Mouse (Mus musculus) hindbrain, embryonic 12.5 days (tissue): ENCODE data around the gene Phf2. TPM values are rescaled to one million over a fixed set of nuclear protein-coding genes. Genes with fewer than 3 reads are reported as not detected.

Experiments
- ATAC-seq: fragments of 200-750 bp; cut with Nextera tagmentation; 2 replicates; pipeline ENCODE4 v1.8.0; 2017; ENCODE audit warnings: moderate TSS enrichment; ENCODE audit not compliant: low FRiP score
- H3K27ac ChIP-seq: fragments of 300-500 bp; sonication (generic); 2 replicates; pipeline ENCODE4 v1.5.1; 2016; ENCODE audit warnings: mild to moderate bottlenecking
- H3K27me3 ChIP-seq: fragments of 300-500 bp; sonication (generic); 2 replicates; pipeline ENCODE4 v1.6.1; 2016; ENCODE audit warnings: mild to moderate bottlenecking
- H3K36me3 ChIP-seq: fragments of 300-500 bp; sonication (generic); 2 replicates; pipeline ENCODE4 v1.6.1; 2016; ENCODE audit warnings: mild to moderate bottlenecking
- H3K4me1 ChIP-seq: fragments of 300-500 bp; sonication (generic); 2 replicates; pipeline ENCODE4 v1.6.1; 2016
- H3K4me2 ChIP-seq: fragments of 300-500 bp; sonication (generic); replicated peaks from 2 replicates; pipeline ENCODE4 v1.6.1; 2016; ENCODE audit warnings: mild to moderate bottlenecking
- H3K4me3 ChIP-seq: fragments of 300-500 bp; sonication (generic); 2 replicates; pipeline ENCODE4 v1.5.1; 2016; ENCODE audit warnings: mild to moderate bottlenecking
- H3K9ac ChIP-seq: fragments of 300-500 bp; sonication (generic); 2 replicates; pipeline ENCODE4 v1.6.1; 2016; ENCODE audit warnings: mild to moderate bottlenecking, moderate library complexity
- H3K9me3 ChIP-seq: fragments of 300-500 bp; sonication (generic); replicated peaks from 2 replicates; pipeline ENCODE4 v1.6.1; 2016; ENCODE audit warnings: mild to moderate bottlenecking
- WGBS: fragments of 180-500 bp; shearing (Covaris S2); methylation state at CpG from one replicate; pipeline ENCODE4 v1.1.7; 2016; 5-methylcytosine and 5-hydroxymethylcytosine counted together
- polyA plus RNA-seq: library from polyadenylated mRNA; unstranded; fragments of >200 nt; fragmentation: Nextera tagmentation; extraction: Ambion mirVana; gene quantifications from 2 replicates; pipeline ENCODE4 v1.2.1, GENCODE M21; 2016

Phf2 gene
- polyA plus RNA-seq, 1 experiment from 2014 or later: 10.7 TPM

GRCm38 (mm10) chr13:48871887-48872606 lies 1.1 kb upstream of the Phf2 start:
- 63% methylated on average over 7 of the region's 7 CpGs for WGBS
- H3K27me3 ChIP-seq: no peaks in the 10 kb centered on the region

GRCm38 (mm10) chr13:48869950-48870770 lies 759 bp downstream of the Phf2 start:
- Histone ChIP-seq H3K9ac (peak overlapping the region; percentile 97), H3K4me1 (peaks cover 38% of the 10 kb centered on the region), H3K4me2 (peak overlapping the region; percentile 88), H3K4me3 (peak overlapping the region; percentile 94), H3K9me3 (no peaks in the 10 kb centered on the region), H3K36me3 (no peaks in the 10 kb centered on the region), H3K27me3 (no peaks in the 10 kb centered on the region), H3K27ac (peak overlapping the region; percentile 83)
- under 1% methylated on average over 59 of the region's 102 CpGs for WGBS
- peak; percentile 53 for ATAC-seq

More at GRCm38 (mm10) chr13:48871887-48872606, 1.1 kb upstream of the Phf2 start:
- ATAC-seq: peak; percentile 8; the same call in 1 of the 2 replicates
- Histone ChIP-seq H3K9me3 (no peaks in the 10 kb centered on the region), H3K4me3 (peak overlapping the region; percentile 94), H3K4me1 (peaks cover 35% of the 10 kb centered on the region), H3K27ac (no peak overlapping the region), H3K4me2 (peak overlapping the region; percentile 79), H3K36me3 (0 out of 2 replicates have a peak, but pooled peaks cover 6% of the 10 kb centered on the region), H3K9ac (peak overlapping the region; percentile 99)

GRCm38 (mm10) chr13:48869600-48869949 lies 1.3 kb downstream of the Phf2 start:
- WGBS: 7% methylated on average over 5 of the region's 5 CpGs
- peak; percentile 24; the same call in 1 of the 2 replicates for ATAC-seq
- no peaks in the 10 kb centered on the region for H3K36me3 ChIP-seq
- peak overlapping the region; percentile 88 for H3K4me2 ChIP-seq
- peak overlapping the region; percentile 83 for H3K27ac ChIP-seq
- peaks cover 38% of the 10 kb centered on the region for H3K4me1 ChIP-seq
- H3K4me3 ChIP-seq: peak overlapping the region; percentile 94
- H3K9me3 ChIP-seq: no peaks in the 10 kb centered on the region
- H3K9ac ChIP-seq: peak overlapping the region; percentile 97
- H3K27me3 ChIP-seq: no peaks in the 10 kb centered on the region

- peak overlapping the region; percentile 94 for H3K4me3 ChIP-seq
- H3K27me3 ChIP-seq: no peaks in the 10 kb centered on the region
- no peak for ATAC-seq
- H3K9ac ChIP-seq: peak overlapping the region; percentile 97
- H3K4me2 ChIP-seq: peak overlapping the region; percentile 88
- H3K4me1 ChIP-seq: peaks cover 43% of the 10 kb centered on the region
- no peak overlapping the region for H3K27ac ChIP-seq
- WGBS: 18% methylated on average over 5 of the region's 5 CpGs
- no peaks in the 10 kb centered on the region for H3K36me3 ChIP-seq
- no peaks in the 10 kb centered on the region for H3K9me3 ChIP-seq
These were observed 1.8 kb downstream of the Phf2 start for GRCm38 (mm10) chr13:48869088-48869487.

GRCm38 (mm10) chr13:48864673-48865356 lies 6.1 kb downstream of the Phf2 start:
- Histone ChIP-seq H3K36me3 (0 out of 2 replicates have a peak, but pooled peaks cover 3% of the 10 kb centered on the region), H3K27ac (no peak overlapping the region), H3K4me3 (no peak overlapping the region), H3K4me2 (no peak overlapping the region), H3K9me3 (no peaks in the 10 kb centered on the region; the same call in 1 of the 2 replicates), H3K9ac (no peak overlapping the region), H3K27me3 (no peaks in the 10 kb centered on the region), H3K4me1 (peaks cover 36% of the 10 kb centered on the region)
- WGBS: 80% methylated on average over 12 of the region's 12 CpGs
- ATAC-seq: no peak

- Histone ChIP-seq H3K36me3 (0 out of 2 replicates have a peak, but pooled peaks cover 3% of the 10 kb centered on the region), H3K4me2 (no peak overlapping the region), H3K9me3 (no peaks in the 10 kb centered on the region; the same call in 1 of the 2 replicates), H3K27me3 (no peaks in the 10 kb centered on the region), H3K9ac (no peak overlapping the region), H3K4me1 (peaks cover 35% of the 10 kb centered on the region), H3K27ac (no peak overlapping the region), H3K4me3 (no peak overlapping the region)
- ATAC-seq: no peak
- 74% methylated on average over 9 of the region's 9 CpGs for WGBS
These were observed 7.4 kb downstream of the Phf2 start for GRCm38 (mm10) chr13:48863556-48863955.

GRCm38 (mm10) chr13:48861913-48862312 lies 9.0 kb downstream of the Phf2 start:
- Histone ChIP-seq H3K9ac (no peak overlapping the region), H3K4me3 (no peak overlapping the region), H3K9me3 (no peaks in the 10 kb centered on the region; the same call in 1 of the 2 replicates), H3K4me1 (peaks cover 38% of the 10 kb centered on the region), H3K4me2 (no peak overlapping the region), H3K36me3 (0 out of 2 replicates have a peak, but pooled peaks cover 3% of the 10 kb centered on the region), H3K27me3 (no peaks in the 10 kb centered on the region), H3K27ac (no peak overlapping the region)
- 90% methylated on average over 1 of the region's 1 CpGs for WGBS
- no peak for ATAC-seq

GRCm38 (mm10) chr13:48858779-48859178 lies 12.1 kb downstream of the Phf2 start:
- no peak for ATAC-seq
- Histone ChIP-seq H3K27ac (peak overlapping the region; percentile 40), H3K4me1 (peaks cover 54% of the 10 kb centered on the region), H3K4me3 (no peak overlapping the region), H3K9me3 (no peaks in the 10 kb centered on the region; the same call in 1 of the 2 replicates), H3K4me2 (no peak overlapping the region), H3K27me3 (no peaks in the 10 kb centered on the region), H3K36me3 (0 out of 2 replicates have a peak, but pooled peaks cover 3% of the 10 kb centered on the region), H3K9ac (no peak overlapping the region; the same call in 1 of the 2 replicates)
- WGBS: 73% methylated on average over 4 of the region's 4 CpGs

GRCm38 (mm10) chr13:48858054-48858453 lies 12.9 kb downstream of the Phf2 start:
- Histone ChIP-seq H3K4me1 (peaks cover 61% of the 10 kb centered on the region), H3K27ac (peak overlapping the region; percentile 40; the same call in 1 of the 2 replicates), H3K4me2 (no peak overlapping the region), H3K9me3 (no peaks in the 10 kb centered on the region; the same call in 1 of the 2 replicates), H3K9ac (no peak overlapping the region), H3K27me3 (no peaks in the 10 kb centered on the region), H3K4me3 (no peak overlapping the region), H3K36me3 (0 out of 2 replicates have a peak, but pooled peaks cover 3% of the 10 kb centered on the region)
- no peak for ATAC-seq
- WGBS: 72% methylated on average over 6 of the region's 6 CpGs

- no peaks in the 10 kb centered on the region for H3K27me3 ChIP-seq
- ATAC-seq: no peak
- H3K9me3 ChIP-seq: no peaks in the 10 kb centered on the region; the same call in 1 of the 2 replicates
- no peak overlapping the region for H3K4me3 ChIP-seq
- WGBS: 56% methylated on average over 7 of the region's 7 CpGs
- H3K4me1 ChIP-seq: peaks cover 61% of the 10 kb centered on the region
- H3K9ac ChIP-seq: no peak overlapping the region
- H3K27ac ChIP-seq: peak overlapping the region; percentile 23
- H3K36me3 ChIP-seq: 0 out of 2 replicates have a peak, but pooled peaks cover 3% of the 10 kb centered on the region
- H3K4me2 ChIP-seq: no peak overlapping the region
These were observed 13.5 kb downstream of the Phf2 start for GRCm38 (mm10) chr13:48857246-48857932.

GRCm38 (mm10) chr13:48853947-48854346 lies 17.0 kb downstream of the Phf2 start:
- Histone ChIP-seq H3K27me3 (no peaks in the 10 kb centered on the region), H3K9me3 (no peaks in the 10 kb centered on the region), H3K4me3 (no peak overlapping the region), H3K9ac (no peak overlapping the region), H3K36me3 (no peaks in the 10 kb centered on the region), H3K4me2 (no peak overlapping the region), H3K27ac (peak overlapping the region; percentile 64; the same call in 1 of the 2 replicates), H3K4me1 (peaks cover 70% of the 10 kb centered on the region)
- no peak for ATAC-seq
- 60% methylated on average over 3 of the region's 3 CpGs for WGBS
